Mouse (Mus musculus): ENCODE results near the gene Dnm3.

DNA sequence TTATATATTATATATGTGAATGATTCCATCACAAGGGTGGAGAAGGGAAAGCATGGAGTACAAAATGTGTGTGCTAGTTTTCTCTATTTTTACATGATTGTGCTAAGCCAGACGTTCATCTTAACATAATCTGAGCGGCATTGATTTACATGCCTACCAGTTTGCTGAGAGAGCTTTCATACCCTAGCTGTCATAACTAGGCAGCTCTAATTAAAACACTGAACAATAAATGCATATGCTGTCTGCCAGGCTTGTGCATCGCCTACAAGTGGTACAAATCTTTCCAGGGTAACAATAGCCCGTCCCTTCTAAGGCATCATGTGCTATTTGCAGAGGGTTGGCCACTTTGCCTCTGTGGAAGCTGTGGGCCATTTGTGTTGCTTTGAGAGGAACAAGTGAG lies 124.0 kb downstream of the Dnm3 start:
- no peak for TF ChIP-seq POLR2A (IDR thresholded peaks at IDR 0.05; ENCODE audit: borderline replicate concordance, extremely low read depth, low read depth, low read length)
- no peak for TF ChIP-seq CTCF (IDR thresholded peaks at IDR 0.05; ENCODE audit: insufficient read depth, low read length)

Data from lung, adult 2 months (tissue).